Mouse (Mus musculus): ENCODE measurements around the gene Bricd5.

- TF ChIP-seq CTCF (IDR thresholded peaks at IDR 0.05; ENCODE audit: extremely low read depth, insufficient read depth, insufficient read length, insufficient replicate concordance) (no peak), POLR2A (IDR thresholded peaks at IDR 0.05; ENCODE audit: low read depth, low read length) (no peak)
Measured at GRCm38 (mm10) chr17:24425905-24426304, 47.8 kb upstream of the Bricd5 start.
